Mouse (Mus musculus): ENCODE results near the gene Bcr.

Bcr gene

GRCm38 (mm10) chr10:75093252-75093987, 33.0 kb downstream of the Bcr start:
- no peak for DNase-seq (ENCODE audit: low read depth, low spot score)

GRCm38 (mm10) chr10:75094338-75094737, 33.9 kb downstream of the Bcr start:
- DNase-seq (ENCODE audit: low read depth, low spot score) = no peak

GRCm38 (mm10) chr10:75095216-75095615, 34.8 kb downstream of the Bcr start:
- no peak for DNase-seq (ENCODE audit: low read depth, low spot score)

GRCm38 (mm10) chr10:75098446-75099183, 38.2 kb downstream of the Bcr start:
- DNase-seq (ENCODE audit: low read depth, low spot score) = no peak

- no peak for DNase-seq (ENCODE audit: low read depth, low spot score)
These were observed 39.9 kb downstream of the Bcr start for GRCm38 (mm10) chr10:75100298-75100697.

GRCm38 (mm10) chr10:75103502-75103901, 43.1 kb downstream of the Bcr start:
- DNase-seq (ENCODE audit: low read depth, low spot score) = no peak

- DNase-seq (ENCODE audit: low read depth, low spot score) = no peak
These were observed 44.1 kb downstream of the Bcr start for GRCm38 (mm10) chr10:75104191-75105098.

GRCm38 (mm10) chr10:75105099-75105461, 44.7 kb downstream of the Bcr start:
- no peak for DNase-seq (ENCODE audit: low read depth, low spot score)

- no peak for DNase-seq (ENCODE audit: low read depth, low spot score)
These were observed 45.3 kb downstream of the Bcr start for GRCm38 (mm10) chr10:75105687-75106086.

GRCm38 (mm10) chr10:75106940-75107381, 46.6 kb downstream of the Bcr start:
- DNase-seq (ENCODE audit: low read depth, low spot score) = no peak

GRCm38 (mm10) chr10:75108092-75108491, 47.7 kb downstream of the Bcr start:
- no peak for DNase-seq (ENCODE audit: low read depth, low spot score)

GRCm38 (mm10) chr10:75111446-75112201, 51.2 kb downstream of the Bcr start:
- no peak for DNase-seq (ENCODE audit: low read depth, low spot score)

GRCm38 (mm10) chr10:75112405-75112804, 52.0 kb downstream of the Bcr start:
- DNase-seq (ENCODE audit: low read depth, low spot score) = no peak

GRCm38 (mm10) chr10:75113620-75114019, 53.2 kb downstream of the Bcr start:
- DNase-seq (ENCODE audit: low read depth, low spot score) = no peak

- no peak for DNase-seq (ENCODE audit: low read depth, low spot score)
These were observed 54.8 kb downstream of the Bcr start for GRCm38 (mm10) chr10:75115240-75115639.

GRCm38 (mm10) chr10:75116842-75117457, 56.6 kb downstream of the Bcr start:
- DNase-seq (ENCODE audit: low read depth, low spot score) = no peak

GRCm38 (mm10) chr10:75118444-75118843, 58.1 kb downstream of the Bcr start:
- no peak for DNase-seq (ENCODE audit: low read depth, low spot score)

- DNase-seq (ENCODE audit: low read depth, low spot score) = no peak
These were observed 59.0 kb downstream of the Bcr start for GRCm38 (mm10) chr10:75119396-75119795.

GRCm38 (mm10) chr10:75120176-75120575, 59.8 kb downstream of the Bcr start:
- no peak for DNase-seq (ENCODE audit: low read depth, low spot score)

- DNase-seq (ENCODE audit: low read depth, low spot score) = no peak
These were observed 60.6 kb downstream of the Bcr start for GRCm38 (mm10) chr10:75121028-75121427.

GRCm38 (mm10) chr10:75125577-75125976, 65.2 kb downstream of the Bcr start:
- DNase-seq (ENCODE audit: low read depth, low spot score) = no peak
